In genomic region chr4:95610663-95611062, GRCm38 (mm10) we compare ENCODE assay signal across 22 mouse cellular contexts. TPM values are rescaled to one million over a fixed set of nuclear protein-coding genes. Genes with fewer than 3 reads are reported as not detected.
DNase-seq lines count a peak whose midpoint lies in the region; ATAC-seq and TF ChIP-seq lines count a peak whose summit lies in the region.
"Had no signal": no experiment of that assay in that cellular context is flagged by ENCODE, and none has a peak within 500 bp of the region (broad histone marks: within the 10 kb centered on the region; RNA-seq: fewer than 3 reads in every experiment).

No protein-coding gene starts in this region.

- H3K9ac ChIP-seq in forebrain, embryonic 12.5 days = no peak overlapping the region
- no peak overlapping the region for H3K9ac ChIP-seq in forebrain, embryonic 11.5 days (ENCODE audit: low read length)
- H3K9ac ChIP-seq in forebrain, embryonic 14.5 days (ENCODE audit: low read length) = no peak overlapping the region
- H3K9ac ChIP-seq in forebrain, embryonic 16.5 days (replicated peaks; ENCODE audit: low read depth, low read length) = no peak overlapping the region
- H3K9ac ChIP-seq in CH12.LX (ENCODE audit: insufficient read depth, low read depth) = no peak overlapping the region
- H3K9ac ChIP-seq: embryonic facial prominence, embryonic 13.5 days; embryonic facial prominence, embryonic 15.5 days; forebrain, embryonic 15.5 days had no signal

- 72% methylated on average over 1 of the region's 1 CpGs for WGBS in forebrain, embryonic 12.5 days
- WGBS in forebrain, embryonic 11.5 days = 95% methylated on average over 1 of the region's 1 CpGs
- 63% methylated on average over 1 of the region's 1 CpGs for WGBS in forebrain, embryonic 14.5 days
- 81% methylated on average over 1 of the region's 1 CpGs for WGBS in forebrain, embryonic 16.5 days

- no peak overlapping the region for H3K4me2 ChIP-seq in forebrain, embryonic 12.5 days
- H3K4me2 ChIP-seq in forebrain, embryonic 11.5 days (ENCODE audit: low read depth, low read length, severe bottlenecking) = no peak overlapping the region
- no peak overlapping the region for H3K4me2 ChIP-seq in forebrain, embryonic 14.5 days (ENCODE audit: low read length)
- H3K4me2 ChIP-seq in forebrain, embryonic 16.5 days (ENCODE audit: low read length) = no peak overlapping the region
- no peak overlapping the region for H3K4me2 ChIP-seq in CH12.LX (ENCODE audit: insufficient read depth, low read depth, poor library complexity, severe bottlenecking)
- H3K4me2 ChIP-seq: embryonic facial prominence, embryonic 13.5 days; embryonic facial prominence, embryonic 15.5 days; forebrain, embryonic 15.5 days had no signal

- TF ChIP-seq CTCF in CH12.LX (conservative IDR thresholded peaks at IDR 0.05 in 1 of 2, IDR thresholded peaks at IDR 0.05 in 1 of 2; ENCODE audit: low read depth in 2 of 2, low read length in 2 of 2) = no peak

- H3K4me3 ChIP-seq in forebrain, embryonic 12.5 days (replicated peaks) = no peak overlapping the region
- no peak overlapping the region for H3K4me3 ChIP-seq in forebrain, embryonic 11.5 days (ENCODE audit: low read depth, low read length)
- H3K4me3 ChIP-seq in forebrain, embryonic 14.5 days (ENCODE audit: low read depth, low read length) = no peak overlapping the region
- no peak overlapping the region for H3K4me3 ChIP-seq in forebrain, embryonic 16.5 days (replicated peaks; ENCODE audit: low read length)
- no peak overlapping the region for H3K4me3 ChIP-seq in CH12.LX (replicated peaks in 1 of 3; ENCODE audit: low read depth in 2 of 3, low read length in 2 of 3, poor library complexity in 1 of 3)
- H3K4me3 ChIP-seq: embryonic facial prominence, embryonic 13.5 days; embryonic facial prominence, embryonic 15.5 days; erythroblast, embryonic 14.5 days; forebrain, embryonic 15.5 days had no signal

- no peaks in the 10 kb centered on the region for H3K27me3 ChIP-seq in forebrain, embryonic 12.5 days
- H3K27me3 ChIP-seq in forebrain, embryonic 11.5 days (ENCODE audit: control insufficient read depth, insufficient read depth, low read length) = no peaks in the 10 kb centered on the region
- H3K27me3 ChIP-seq in forebrain, embryonic 14.5 days (replicated peaks; ENCODE audit: control insufficient read depth, insufficient read depth, low read length) = no peaks in the 10 kb centered on the region
- no peaks in the 10 kb centered on the region for H3K27me3 ChIP-seq in forebrain, embryonic 16.5 days (replicated peaks; ENCODE audit: control insufficient read depth, insufficient read depth, low read length)
- no peaks in the 10 kb centered on the region for H3K27me3 ChIP-seq in CH12.LX (replicated peaks)
- H3K27me3 ChIP-seq: embryonic facial prominence, embryonic 13.5 days; embryonic facial prominence, embryonic 15.5 days; forebrain, embryonic 15.5 days had no signal

- no peak for TF ChIP-seq RAD21 in CH12.LX (IDR thresholded peaks at IDR 0.05; ENCODE audit: low read depth, low read length)

- in situ Hi-C loops in CH12.LX (cut with MboI; ENCODE audit: low pct_ligation_motif_present, low pct_unique_long_range_greater_than_20kb, low sequenced_read_pairs) = no loop called here

- H3K9me3 ChIP-seq in forebrain, embryonic 12.5 days = no peaks in the 10 kb centered on the region
- H3K9me3 ChIP-seq in forebrain, embryonic 11.5 days (ENCODE audit: control insufficient read depth, low read length) = no peaks in the 10 kb centered on the region
- H3K9me3 ChIP-seq in forebrain, embryonic 14.5 days (replicated peaks; ENCODE audit: control insufficient read depth, low read length) = no peaks in the 10 kb centered on the region
- no peaks in the 10 kb centered on the region for H3K9me3 ChIP-seq in forebrain, embryonic 16.5 days (ENCODE audit: control insufficient read depth, low read length)
- H3K9me3 ChIP-seq in CH12.LX (replicated peaks; ENCODE audit: low read length) = no peaks in the 10 kb centered on the region
- H3K9me3 ChIP-seq: embryonic facial prominence, embryonic 13.5 days; embryonic facial prominence, embryonic 15.5 days; forebrain, embryonic 15.5 days had no signal

- ATAC-seq in forebrain, embryonic 12.5 days (ENCODE audit: low FRiP score) = 0 out of 2 replicates have a peak, but pooled peaks have one; percentile 33
- no peak; the same call in 1 of the 2 replicates for ATAC-seq in forebrain, embryonic 11.5 days (replicated peaks; ENCODE audit: low FRiP score)
- ATAC-seq in forebrain, embryonic 14.5 days = peak; percentile 52; the same call in 1 of the 2 replicates
- ATAC-seq in forebrain, embryonic 16.5 days = no peak
- ATAC-seq: CD4-positive, CD25-positive, alpha-beta regulatory T cell, adult 4 months; forebrain, embryonic 15.5 days had no signal

- dilution Hi-C loops in CH12.LX (cut with MboI; ENCODE audit: extremely low pct_ligation_motif_present, extremely low pct_unique_long_range_greater_than_20kb, low sequenced_read_pairs) = no loop called here

- no peaks in the 10 kb centered on the region for H3K4me1 ChIP-seq in forebrain, embryonic 12.5 days
- no peaks in the 10 kb centered on the region for H3K4me1 ChIP-seq in forebrain, embryonic 11.5 days (replicated peaks; ENCODE audit: control insufficient read depth, insufficient read depth, low read length)
- H3K4me1 ChIP-seq in forebrain, embryonic 14.5 days (ENCODE audit: control insufficient read depth, insufficient read depth, low read length) = no peaks in the 10 kb centered on the region
- no peaks in the 10 kb centered on the region for H3K4me1 ChIP-seq in forebrain, embryonic 16.5 days (replicated peaks; ENCODE audit: control insufficient read depth, insufficient read depth, low read length)
- peaks cover 0 to 5% of the 10 kb centered on the region in 2 experiments; a peak in 2 of 4 replicates for H3K4me1 ChIP-seq in CH12.LX (ENCODE audit: control insufficient read depth in 1 of 2, insufficient read depth in 2 of 2)
- H3K4me1 ChIP-seq: embryonic facial prominence, embryonic 13.5 days; embryonic facial prominence, embryonic 15.5 days; forebrain, embryonic 15.5 days had no signal

- DNase-seq in forebrain, embryonic 11.5 days (ENCODE audit: low spot score) = no peak
- DNase-seq in forebrain, embryonic 14.5 days (ENCODE audit: low spot score) = peak; percentile 35
- peak; percentile 12 for DNase-seq in CH12.LX (ENCODE audit: extremely low read depth)
- no peak for DNase-seq in right cerebral cortex, postnatal 10 days (ENCODE audit: low spot score in 2 of 2)
- DNase-seq: adrenal gland, adult 2 months; adrenal gland, postnatal 10 days; adrenal gland, postnatal 25 days; B cell, adult 2 months; cerebellum, adult 11-12 months; cerebellum, adult 2 months; cerebellum, adult 9-10 months; cerebellum, postnatal 10 days; cerebellum, postnatal 25 days; embryo, embryonic 11 days had no signal

- TF ChIP-seq EP300 in CH12.LX (IDR thresholded peaks at IDR 0.05; ENCODE audit: low read length) = no peak

- no peak for TF ChIP-seq POLR2A in CH12.LX (IDR thresholded peaks at IDR 0.05; ENCODE audit: low read depth, low read length)

- H3K27ac ChIP-seq in forebrain, embryonic 12.5 days = no peak overlapping the region
- no peak overlapping the region for H3K27ac ChIP-seq in forebrain, embryonic 11.5 days (ENCODE audit: low read depth, low read length)
- H3K27ac ChIP-seq in forebrain, embryonic 14.5 days (ENCODE audit: low read depth, low read length) = no peak overlapping the region
- no peak overlapping the region for H3K27ac ChIP-seq in forebrain, embryonic 16.5 days (ENCODE audit: low read length)
- H3K27ac ChIP-seq in CH12.LX (ENCODE audit: insufficient read depth, low read depth) = no peak overlapping the region
- H3K27ac ChIP-seq: embryonic facial prominence, embryonic 13.5 days; embryonic facial prominence, embryonic 15.5 days; forebrain, embryonic 15.5 days had no signal

- no peaks in the 10 kb centered on the region for H3K36me3 ChIP-seq in forebrain, embryonic 12.5 days (replicated peaks)
- H3K36me3 ChIP-seq in forebrain, embryonic 11.5 days (ENCODE audit: control insufficient read depth, insufficient read depth, low read length) = no peaks in the 10 kb centered on the region
- H3K36me3 ChIP-seq in forebrain, embryonic 14.5 days (ENCODE audit: control insufficient read depth, insufficient read depth, low read length) = no peaks in the 10 kb centered on the region
- no peaks in the 10 kb centered on the region for H3K36me3 ChIP-seq in forebrain, embryonic 16.5 days (ENCODE audit: control insufficient read depth, insufficient read depth)
- H3K36me3 ChIP-seq in CH12.LX (replicated peaks in 1 of 2; ENCODE audit: control insufficient read depth in 1 of 2, insufficient read depth in 1 of 2, low read length in 1 of 2) = no peaks in the 10 kb centered on the region
- H3K36me3 ChIP-seq: embryonic facial prominence, embryonic 13.5 days; embryonic facial prominence, embryonic 15.5 days; forebrain, embryonic 15.5 days had no signal

- no peaks in the 10 kb centered on the region for H3K79me2 ChIP-seq in CH12.LX (replicated peaks; ENCODE audit: control insufficient read depth, extremely low read depth, insufficient read depth, poor library complexity, severe bottlenecking)

TF ChIP-seq in CH12.LX, 34 proteins besides CTCF, POLR2A, EP300 and RAD21:
- TF ChIP-seq ETS1 (conservative IDR thresholded peaks at IDR 0.05; ENCODE audit: low read depth, low read length) = no peak
- TF ChIP-seq IRF4 (IDR thresholded peaks at IDR 0.05; ENCODE audit: low read depth, low read length) = no peak
- TF ChIP-seq POLR2AphosphoS2 (IDR thresholded peaks at IDR 0.05; ENCODE audit: low read depth, low read length) = no peak
- TF ChIP-seq GABPA (IDR thresholded peaks at IDR 0.05; ENCODE audit: insufficient replicate concordance, low read depth, low read length) = no peak
- no peak for TF ChIP-seq SIN3A (IDR thresholded peaks at IDR 0.05; ENCODE audit: low read length)
- no peak for TF ChIP-seq UBTF (IDR thresholded peaks at IDR 0.05; ENCODE audit: low read depth, low read length)
- no peak for TF ChIP-seq SMC3 (IDR thresholded peaks at IDR 0.05; ENCODE audit: low read depth, low read length)
- TF ChIP-seq TCF12 (IDR thresholded peaks at IDR 0.05; ENCODE audit: low read depth, low read length) = no peak

RNA-seq across cellular contexts. Expression of gene Fggy, which starts 53.4 kb away (rescaled TPM):
- 6.4 and 7.7 TPM in 2 replicates for polyA plus RNA-seq in forebrain, embryonic 12.5 days (2016; fragmentation: Nextera tagmentation; extraction: Ambion mirVana)
- 7.1 and 7.7 TPM in 2 replicates for polyA plus RNA-seq in forebrain, embryonic 11.5 days (2014; fragmentation: Nextera tagmentation; extraction: Ambion mirVana)
- 6.3 and 6.6 TPM in 2 replicates for polyA plus RNA-seq in forebrain, embryonic 14.5 days (2014; fragmentation: Nextera tagmentation; extraction: Ambion mirVana)
- polyA plus RNA-seq in forebrain, embryonic 16.5 days (2015; fragmentation: Nextera tagmentation; extraction: Ambion mirVana) = 5.6 and 6.7 TPM in 2 replicates
- total RNA-seq in CH12.LX (2012; rRNA removed) (5.6 and 7.5 TPM in 2 replicates), CH12.LX (2014; rRNA removed) (6.9 and 7.8 TPM in 2 replicates)
- polyA plus RNA-seq in CH12.LX (2012; ENCODE audit: insufficient read length, low read depth) = 6.2 and 7.2 TPM in 2 replicates
- total RNA-seq: MEL had no signal
- polyA plus RNA-seq: erythroblast, embryonic 14.5 days had no signal

Comparison
In these comparisons a context has a peak if more than half of its experiments do, and no peak if none do; other contexts are left out.
1. ATAC-seq: peak in forebrain, embryonic 12.5 days (single experiment) and forebrain, embryonic 14.5 days (single experiment); none in forebrain, embryonic 11.5 days (single experiment) and forebrain, embryonic 16.5 days (single experiment).
2. DNase-seq: peak in forebrain, embryonic 14.5 days (single experiment) and CH12.LX (single experiment); none in forebrain, embryonic 11.5 days (single experiment) and right cerebral cortex, postnatal 10 days (0 of 2).